Mouse (Mus musculus): Measurements from ENCODE around the gene Ephx1.
"Not testable (repeated sequence)": the region's sequence is repeated elsewhere in the genome, so short reads cannot be mapped to it uniquely, and the experiment has no call there.

DNA sequence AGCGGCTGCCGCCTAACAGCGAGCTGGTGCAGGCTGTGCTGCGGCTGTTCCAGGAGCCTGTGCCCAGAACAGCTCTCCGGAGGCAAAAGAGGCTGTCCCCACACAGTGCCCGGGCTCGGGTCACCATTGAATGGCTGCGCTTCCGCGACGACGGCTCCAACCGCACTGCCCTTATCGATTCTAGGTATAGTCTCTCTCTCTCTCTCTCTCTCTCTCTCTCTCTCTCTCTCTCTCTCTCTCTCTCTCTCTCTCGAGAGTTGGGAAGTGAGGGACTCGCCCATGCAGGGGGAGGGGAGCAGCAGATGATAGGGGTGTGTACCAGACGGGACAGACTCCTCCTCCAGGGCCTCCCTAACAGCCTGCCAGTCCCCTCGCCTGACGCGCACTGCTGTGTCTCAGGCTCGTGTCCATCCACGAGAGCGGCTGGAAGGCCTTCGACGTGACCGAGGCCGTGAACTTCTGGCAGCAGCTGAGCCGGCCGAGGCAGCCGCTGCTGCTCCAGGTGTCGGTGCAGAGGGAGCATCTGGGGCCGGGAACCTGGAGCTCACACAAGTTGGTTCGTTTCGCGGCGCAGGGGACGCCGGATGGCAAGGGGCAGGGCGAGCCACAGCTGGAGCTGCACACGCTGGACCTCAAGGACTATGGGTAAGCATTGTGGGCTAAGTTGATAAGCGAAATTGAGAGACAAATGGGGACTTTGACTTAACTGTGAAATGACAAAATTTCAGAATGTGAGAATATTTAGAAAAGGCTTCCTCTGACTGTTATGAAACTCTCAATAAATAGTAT, 83.9 kb downstream of the Ephx1 start:
- not testable (repeated sequence) for TF ChIP-seq CTCF (IDR thresholded peaks at IDR 0.05; ENCODE audit: low read depth, low read length); POLR2AphosphoS5 (IDR thresholded peaks at IDR 0.05; ENCODE audit: insufficient replicate concordance, low read depth, low read length); GATA2 (IDR thresholded peaks at IDR 0.05; ENCODE audit: borderline replicate concordance, low read depth, low read length); GATA1 (IDR thresholded peaks at IDR 0.05; ENCODE audit: borderline replicate concordance, low read length)
